Mouse (Mus musculus) CD4-positive, CD25-positive, alpha-beta regulatory T cell, adult 4 months (primary cell): ENCODE measurements around the gene Acer2. TPM values are rescaled to one million over a fixed set of nuclear protein-coding genes. Genes with fewer than 3 reads are reported as not detected.

Source experiments
- ATAC-seq: one replicate; pipeline ENCODE4 v1.8.0; 2017
- polyA plus RNA-seq, 2 experiments: library from polyadenylated mRNA; unstranded; fragments of 100-300 nt; shearing (Covaris generic); gene quantifications; one replicate each; pipeline ENCODE4 v1.2.1; 2017

Gene Acer2
- polyA plus RNA-seq, 2 experiments from 2014 or later, result 5.9 to 10.8 TPM

DNA sequence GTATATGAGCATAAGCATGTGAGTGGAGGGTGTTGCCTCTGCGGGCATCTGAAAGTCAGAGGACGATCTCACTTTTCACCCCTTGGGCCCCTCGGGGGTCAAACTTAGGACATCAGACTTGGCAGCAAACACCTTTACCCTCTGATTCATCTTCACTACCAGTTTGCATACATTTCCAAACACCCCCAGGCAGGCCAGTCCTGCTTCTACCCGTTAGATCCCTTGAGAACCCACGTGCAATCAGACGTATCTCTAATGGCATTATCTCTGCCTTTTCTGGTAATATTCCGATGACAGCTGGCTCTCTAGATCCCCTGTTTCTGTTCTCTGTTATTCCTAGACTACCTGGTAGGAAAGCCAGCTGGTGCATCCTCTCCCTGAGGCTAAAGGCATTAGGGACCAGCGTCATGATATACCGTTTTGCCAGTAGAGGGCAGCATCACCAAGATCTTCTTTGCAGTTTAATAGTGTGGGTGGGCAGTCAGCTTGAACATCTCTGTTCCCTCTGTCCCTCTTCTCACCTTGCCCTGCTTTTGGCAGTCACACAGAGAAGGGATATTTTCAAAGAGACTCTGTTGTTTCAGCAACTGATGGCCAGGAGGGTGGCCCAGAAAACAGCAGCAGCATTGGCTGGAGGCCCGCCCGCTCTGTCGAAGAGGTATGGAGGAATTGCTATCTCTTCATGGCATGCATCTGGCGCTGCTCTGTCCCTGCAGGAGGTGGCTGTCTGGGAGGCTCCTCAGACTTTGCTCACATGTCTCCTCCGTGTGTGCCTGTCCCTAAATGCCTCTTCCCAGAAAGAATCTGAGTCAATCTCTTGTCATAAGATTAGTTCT lies 83.6 kb downstream of the Acer2 start:
- peak; percentile 39 for ATAC-seq

GRCm38 (mm10) chr4:86977272-86977671 lies 103.1 kb downstream of the Acer2 start:
- no peak for ATAC-seq

Other genes with a start within 250 kb of the Acer2 start
- 10 to 100 TPM; 29.0 to 29.7 TPM for gene Plin2, start 204.3 kb upstream of the Acer2 start, polyA plus RNA-seq
- 1 to 10 TPM; 5.3 to 6.0 TPM for gene Dennd4c, start 125.8 kb upstream of the Acer2 start, polyA plus RNA-seq
- 1,000 to 10,000 TPM; 2,328 to 3,093 TPM for gene Rps6, start 17.0 kb upstream of the Acer2 start, polyA plus RNA-seq